Comparison of ENCODE assay signal across 8 mouse cellular contexts in the genomic region with DNA sequence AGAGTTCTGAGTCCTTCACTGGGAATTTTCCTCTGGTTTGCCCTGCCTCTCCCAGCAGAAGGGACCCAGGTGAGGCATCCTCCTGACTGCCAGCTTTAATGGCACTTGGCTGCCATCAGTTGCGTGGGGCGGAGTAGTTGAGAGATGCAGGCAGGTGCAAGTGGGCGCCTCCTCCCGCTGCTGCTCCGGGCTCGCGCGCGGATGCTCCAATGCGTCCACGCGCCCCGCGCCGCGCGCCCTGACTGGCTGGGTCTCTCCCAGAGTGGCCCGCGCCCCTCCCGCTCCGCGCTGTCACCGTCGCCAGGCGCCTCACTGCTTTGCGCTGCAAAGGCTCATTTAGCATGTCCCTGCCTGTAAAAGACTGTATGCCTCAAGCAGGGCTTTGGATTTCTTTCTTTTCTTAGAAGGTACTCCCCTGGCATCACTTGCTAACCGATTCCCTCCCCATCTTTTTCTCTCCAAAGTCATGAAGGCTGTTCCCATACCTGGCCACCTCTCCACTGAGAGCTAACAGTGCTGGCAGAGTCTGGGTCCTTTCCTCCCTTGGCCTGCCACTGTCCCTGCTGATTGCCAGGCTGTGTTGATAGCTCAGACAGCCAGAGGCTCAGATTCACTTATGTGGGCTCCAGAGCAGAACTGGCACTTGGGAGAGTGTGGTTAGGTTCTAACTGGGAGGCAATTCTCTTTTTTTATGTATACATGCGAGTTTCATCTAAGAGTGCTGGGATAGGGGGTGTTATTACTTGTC. TPM values are rescaled to one million over a fixed set of nuclear protein-coding genes. Genes with fewer than 3 reads are reported as not detected.
A peak's percentile ranks its signal among the peaks of the same experiment; 100 is the strongest.
DNase-seq lines count a peak whose midpoint lies in the region; ATAC-seq and TF ChIP-seq lines count a peak whose summit lies in the region.

A gene (minus strand): TSS at position 160 of the 748 bp plus-strand sequence.

- no peaks in the 10 kb centered on the region for H3K36me3 ChIP-seq in E14TG2a.4 (ENCODE audit: insufficient read depth, low read length)
- H3K36me3 ChIP-seq in forebrain, embryonic 13.5 days (ENCODE audit: poor library complexity, severe bottlenecking): no peaks in the 10 kb centered on the region
- H3K36me3 ChIP-seq in neural tube, embryonic 11.5 days (ENCODE audit: control insufficient read depth, insufficient read depth, low read length): no peaks in the 10 kb centered on the region

- peak within 1 kb of the TSS; percentile 65 for H3K9ac ChIP-seq in forebrain, embryonic 13.5 days
- H3K9ac ChIP-seq in neural tube, embryonic 11.5 days (ENCODE audit: low read length): peak within 1 kb of the TSS; percentile 18; the same call in 1 of the 2 replicates

- 3% methylated on average over 27 of the region's 28 CpGs for WGBS in forebrain, embryonic 13.5 days
- 3% methylated on average over 28 of the region's 28 CpGs for WGBS in neural tube, embryonic 11.5 days

- peak; percentile 59 for DNase-seq in ZHBTc4 (ENCODE audit: low read depth, low spot score)
- DNase-seq in layer of hippocampus, postnatal 36 days: peak; percentile 63 to 76
- DNase-seq in neural tube, embryonic 11.5 days (ENCODE audit: low spot score): peak; percentile 63
- DNase-seq in B cell, adult 2 months: no peak
- DNase-seq in kidney, adult 9 months: no peak
- DNase-seq in kidney, postnatal 10 days: no peak

- no peak for TF ChIP-seq CTCF in E14TG2a.4 (conservative IDR thresholded peaks at IDR 0.05; ENCODE audit: low read length)

- peak; percentile 92 for ATAC-seq in forebrain, embryonic 13.5 days
- peak; percentile 76 for ATAC-seq in neural tube, embryonic 11.5 days (ENCODE audit: insufficient read depth, low FRiP score, low TSS enrichment)

- H3K4me3 ChIP-seq in E14TG2a.4 (replicated peaks; ENCODE audit: low read length): peak within 1 kb of the TSS; percentile 80
- H3K4me3 ChIP-seq in forebrain, embryonic 13.5 days: peak within 1 kb of the TSS; percentile 52
- H3K4me3 ChIP-seq in neural tube, embryonic 11.5 days (ENCODE audit: low read depth, low read length): peak within 1 kb of the TSS; percentile 34

- peaks cover 14% of the 10 kb centered on the region for H3K27me3 ChIP-seq in E14TG2a.4 (ENCODE audit: insufficient read depth, low read length)
- H3K27me3 ChIP-seq in forebrain, embryonic 13.5 days: no peaks in the 10 kb centered on the region
- H3K27me3 ChIP-seq in neural tube, embryonic 11.5 days (ENCODE audit: control insufficient read depth, insufficient read depth, low read length): no peaks in the 10 kb centered on the region

- H3K27ac ChIP-seq in forebrain, embryonic 13.5 days: no peak within 1 kb of the TSS
- no peak within 1 kb of the TSS for H3K27ac ChIP-seq in neural tube, embryonic 11.5 days (ENCODE audit: low read depth, low read length)

- H3K4me1 ChIP-seq in E14TG2a.4 (replicated peaks; ENCODE audit: low read depth, low read length): peaks cover 6% of the 10 kb centered on the region
- H3K4me1 ChIP-seq in forebrain, embryonic 13.5 days: peaks cover 16% of the 10 kb centered on the region
- H3K4me1 ChIP-seq in neural tube, embryonic 11.5 days (ENCODE audit: control insufficient read depth, insufficient read depth, low read length): no peaks in the 10 kb centered on the region

- H3K9me3 ChIP-seq in E14TG2a.4 (ENCODE audit: low read length): no peaks in the 10 kb centered on the region
- no peaks in the 10 kb centered on the region for H3K9me3 ChIP-seq in forebrain, embryonic 13.5 days (replicated peaks)
- no peaks in the 10 kb centered on the region for H3K9me3 ChIP-seq in neural tube, embryonic 11.5 days (ENCODE audit: control insufficient read depth, low read length)

- H3K4me2 ChIP-seq in forebrain, embryonic 13.5 days: peak within 1 kb of the TSS; percentile 85
- peak within 1 kb of the TSS; percentile 55 for H3K4me2 ChIP-seq in neural tube, embryonic 11.5 days (ENCODE audit: low read depth)

RNA-seq across cellular contexts. Expression of the gene that starts here (rescaled TPM):
- 8.1 and 10.1 TPM in 2 replicates for polyA plus RNA-seq in forebrain, embryonic 13.5 days (2015; fragmentation: Nextera tagmentation; extraction: Ambion mirVana)
- 10 to 100 TPM in 1 of 2 experiments, 1 to 10 TPM in 1; 8.7 to 10.1 TPM for total RNA-seq in layer of hippocampus, postnatal 36 days (2021)
- polyA plus RNA-seq in neural tube, embryonic 11.5 days (2014; fragmentation: Nextera tagmentation; extraction: Ambion mirVana): 0.84 and 1.1 TPM in 2 replicates

Comparison
In these comparisons a context has a peak if more than half of its experiments do, and no peak if none do; other contexts are left out.
1. DNase-seq: peak in ZHBTc4 (single experiment), layer of hippocampus, postnatal 36 days (2 of 2) and neural tube, embryonic 11.5 days (single experiment); none in B cell, adult 2 months (0 of 2), kidney, adult 9 months (single experiment) and kidney, postnatal 10 days (single experiment).
2. Peak in every context shown above with its lines, with median percentiles within 50 percentile points of each other: H3K4me3 ChIP-seq.